Mouse (Mus musculus) kidney, embryonic 14.5 days (tissue): Measurements from ENCODE around the gene Rbpj. TPM values are rescaled to one million over a fixed set of nuclear protein-coding genes. Genes with fewer than 3 reads are reported as not detected.
"Not testable (repeated sequence)": the region's sequence is repeated elsewhere in the genome, so short reads cannot be mapped to it uniquely, and the experiment has no call there.

ENCODE experiments used
- ATAC-seq: fragments of 200-750 bp; cut with Nextera tagmentation; 2 replicates; pipeline ENCODE4 v1.8.0; 2017; ENCODE audit warnings: moderate number of reproducible peaks, mild to moderate bottlenecking, moderate TSS enrichment, moderate library complexity; ENCODE audit not compliant: low FRiP score, low TSS enrichment
- H3K27ac ChIP-seq: fragments of 300-500 bp; sonication (generic); 2 replicates; pipeline ENCODE4 v1.5.1; 2014; ENCODE audit warnings: low read depth, mild to moderate bottlenecking, low read length, moderate library complexity, mixed read lengths
- H3K27me3 ChIP-seq: fragments of 300-500 bp; sonication (generic); 2 replicates; pipeline ENCODE4 v1.6.1; 2014; ENCODE audit warnings: mild to moderate bottlenecking, low read length; ENCODE audit not compliant: control insufficient read depth, insufficient read depth
- H3K36me3 ChIP-seq: fragments of 300-500 bp; sonication (generic); 2 replicates; pipeline ENCODE4 v1.6.1; 2014; ENCODE audit warnings: low read length, mixed read lengths; ENCODE audit not compliant: control insufficient read depth, insufficient read depth
- H3K4me1 ChIP-seq: fragments of 300-500 bp; sonication (generic); 2 replicates; pipeline ENCODE4 v1.6.1; 2014; ENCODE audit warnings: low read length, mixed read lengths; ENCODE audit not compliant: control insufficient read depth, insufficient read depth
- H3K4me2 ChIP-seq: fragments of 300-500 bp; sonication (generic); replicated peaks from 2 replicates; pipeline ENCODE4 v1.6.1; 2014; ENCODE audit warnings: low read depth, mild to moderate bottlenecking, low read length
- H3K4me3 ChIP-seq: fragments of 300-500 bp; sonication (generic); 2 replicates; pipeline ENCODE4 v1.5.1; 2014; ENCODE audit warnings: mild to moderate bottlenecking, low read length
- H3K9ac ChIP-seq: fragments of 300-500 bp; sonication (generic); 2 replicates; pipeline ENCODE4 v1.6.1; 2014; ENCODE audit warnings: low read depth, mild to moderate bottlenecking, low read length, moderate library complexity
- H3K9me3 ChIP-seq: fragments of 300-500 bp; sonication (generic); 2 replicates; pipeline ENCODE4 v1.6.1; 2016; ENCODE audit warnings: low read length; ENCODE audit not compliant: control insufficient read depth
- WGBS: fragments of 180-500 bp; shearing (Covaris S2); extraction: QIAGEN DNeasy Blood & Tissue Kit; methylation state at CpG from one replicate; pipeline ENCODE4 v1.1.7; 2014; 5-methylcytosine and 5-hydroxymethylcytosine counted together
- polyA plus RNA-seq: library from polyadenylated mRNA; unstranded; fragments of >200 nt; fragmentation: Nextera tagmentation; extraction: Ambion mirVana; gene quantifications from 2 replicates; pipeline ENCODE4 v1.2.1, GENCODE M21; 2014

Gene Rbpj
- polyA plus RNA-seq, 1 experiment from 2014 or later, result 47.4 TPM

DNA sequence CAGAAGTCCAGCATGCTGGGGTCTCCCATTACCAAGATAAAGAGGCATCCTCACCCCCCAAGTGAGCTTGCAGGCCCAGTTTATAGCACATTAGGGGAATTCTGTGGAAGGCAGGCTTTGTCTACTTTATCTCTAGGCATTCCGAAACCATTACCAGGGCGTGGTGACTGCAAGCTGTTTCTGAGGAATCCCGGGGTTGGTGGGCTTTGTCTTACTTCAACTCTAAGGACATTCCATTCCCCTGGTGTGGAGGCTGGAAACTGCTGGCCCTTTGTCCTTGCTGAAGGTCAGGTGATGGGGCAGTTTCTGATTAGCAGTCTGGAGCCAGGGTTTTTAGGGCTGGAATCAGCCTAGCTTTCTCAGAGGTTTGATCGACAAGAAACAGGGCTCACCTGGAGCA lies 205.6 kb downstream of the Rbpj start:
- Histone ChIP-seq H3K36me3 (no peaks in the 10 kb centered on the region), H3K27ac (no peak overlapping the region), H3K9me3 (no peaks in the 10 kb centered on the region), H3K4me3 (no peak overlapping the region), H3K27me3 (no peaks in the 10 kb centered on the region), H3K4me1 (no peaks in the 10 kb centered on the region), H3K4me2 (no peak overlapping the region), H3K9ac (no peak overlapping the region)
- WGBS, result 84% methylated on average over 4 of the region's 4 CpGs
- no peak for ATAC-seq

DNA sequence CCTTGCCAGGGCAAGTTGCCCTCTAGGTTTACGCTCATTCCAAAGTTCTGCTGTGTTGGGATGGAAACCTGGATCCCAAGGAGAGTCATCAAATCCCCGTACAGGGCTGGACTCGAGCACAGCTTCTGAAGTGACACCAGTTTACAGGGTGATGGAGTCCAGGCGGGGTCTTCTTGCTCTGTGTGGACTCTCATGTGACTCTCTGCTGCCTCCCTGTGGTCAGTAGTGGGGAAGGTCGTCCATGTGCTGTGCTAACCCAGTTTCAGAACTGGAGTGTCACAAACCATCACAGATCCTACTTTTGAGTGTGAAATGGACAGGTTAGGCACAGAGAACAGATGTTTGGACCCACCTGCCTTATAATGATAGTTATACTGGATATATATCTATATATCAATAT lies 206.4 kb downstream of the Rbpj start:
- H3K4me3 ChIP-seq, result no peak overlapping the region
- no peaks in the 10 kb centered on the region for H3K4me1 ChIP-seq
- 19% methylated on average over 5 of the region's 5 CpGs for WGBS
- no peaks in the 10 kb centered on the region for H3K9me3 ChIP-seq
- H3K4me2 ChIP-seq, result no peak overlapping the region
- no peak overlapping the region for H3K27ac ChIP-seq
- no peaks in the 10 kb centered on the region for H3K27me3 ChIP-seq
- H3K36me3 ChIP-seq, result no peaks in the 10 kb centered on the region
- H3K9ac ChIP-seq, result no peak overlapping the region
- peak; percentile 87 for ATAC-seq

DNA sequence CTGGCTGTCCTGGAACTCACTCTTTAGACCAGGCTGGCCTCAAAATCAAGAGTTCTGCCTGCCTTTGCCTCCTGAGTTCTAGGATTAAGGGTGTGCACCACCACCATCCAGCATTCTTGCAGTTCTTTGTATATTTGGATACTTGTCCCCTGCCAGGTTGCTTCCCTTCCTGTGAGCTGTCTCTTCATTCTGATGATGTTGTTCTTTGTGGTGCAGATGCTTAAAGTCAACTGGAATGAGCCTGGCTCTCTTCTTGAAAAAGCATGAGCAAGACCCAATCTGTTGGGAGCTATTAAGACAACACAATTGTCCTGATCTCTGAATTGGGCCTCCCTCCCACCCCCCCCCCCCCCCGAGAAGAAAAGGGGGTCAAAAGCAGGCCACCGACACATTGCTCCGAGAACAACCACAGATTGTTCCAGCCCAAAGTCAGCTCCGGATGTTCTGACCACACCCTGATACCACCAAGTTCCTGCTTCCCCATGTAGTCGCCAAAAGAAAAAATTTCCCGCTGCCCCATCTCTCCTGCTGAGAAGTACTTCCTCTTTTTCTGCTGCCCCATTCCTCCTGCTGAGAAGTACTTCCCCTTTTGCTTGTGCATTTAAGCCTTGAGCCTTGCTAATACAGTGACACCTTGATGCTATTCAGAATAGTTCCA lies 207.7 kb downstream of the Rbpj start:
- not testable (repeated sequence) for ATAC-seq, H3K4me1 ChIP-seq, H3K4me3 ChIP-seq, H3K9ac ChIP-seq, H3K36me3 ChIP-seq, H3K9me3 ChIP-seq, H3K27me3 ChIP-seq, H3K27ac ChIP-seq, H3K4me2 ChIP-seq
- 93% methylated on average over 5 of the region's 6 CpGs for WGBS

DNA sequence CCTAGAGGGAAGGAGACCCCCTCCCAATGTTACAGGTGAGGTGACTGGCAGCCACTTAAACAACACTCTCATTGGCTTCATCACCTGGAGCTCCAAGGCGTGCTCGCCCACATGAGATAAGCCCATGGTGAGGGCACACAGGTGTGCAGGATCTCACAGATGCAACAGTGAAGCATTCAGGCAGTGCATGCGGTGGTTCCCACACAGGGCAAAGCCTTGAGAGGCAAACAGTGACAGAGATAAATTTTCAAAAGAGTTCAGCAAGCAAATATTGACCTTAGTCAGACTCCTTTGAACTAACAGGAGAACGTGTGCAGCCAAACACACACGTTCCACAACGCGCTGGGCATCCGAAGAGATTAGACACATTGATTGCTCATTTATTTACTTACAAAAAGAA lies 210.7 kb downstream of the Rbpj start:
- Histone ChIP-seq H3K27me3 (no peaks in the 10 kb centered on the region), H3K4me2 (no peak overlapping the region), H3K4me3 (no peak overlapping the region), H3K9ac (no peak overlapping the region), H3K9me3 (no peaks in the 10 kb centered on the region), H3K36me3 (no peaks in the 10 kb centered on the region), H3K27ac (no peak overlapping the region), H3K4me1 (no peaks in the 10 kb centered on the region)
- ATAC-seq, result no peak
- WGBS, result 80% methylated on average over 8 of the region's 8 CpGs

DNA sequence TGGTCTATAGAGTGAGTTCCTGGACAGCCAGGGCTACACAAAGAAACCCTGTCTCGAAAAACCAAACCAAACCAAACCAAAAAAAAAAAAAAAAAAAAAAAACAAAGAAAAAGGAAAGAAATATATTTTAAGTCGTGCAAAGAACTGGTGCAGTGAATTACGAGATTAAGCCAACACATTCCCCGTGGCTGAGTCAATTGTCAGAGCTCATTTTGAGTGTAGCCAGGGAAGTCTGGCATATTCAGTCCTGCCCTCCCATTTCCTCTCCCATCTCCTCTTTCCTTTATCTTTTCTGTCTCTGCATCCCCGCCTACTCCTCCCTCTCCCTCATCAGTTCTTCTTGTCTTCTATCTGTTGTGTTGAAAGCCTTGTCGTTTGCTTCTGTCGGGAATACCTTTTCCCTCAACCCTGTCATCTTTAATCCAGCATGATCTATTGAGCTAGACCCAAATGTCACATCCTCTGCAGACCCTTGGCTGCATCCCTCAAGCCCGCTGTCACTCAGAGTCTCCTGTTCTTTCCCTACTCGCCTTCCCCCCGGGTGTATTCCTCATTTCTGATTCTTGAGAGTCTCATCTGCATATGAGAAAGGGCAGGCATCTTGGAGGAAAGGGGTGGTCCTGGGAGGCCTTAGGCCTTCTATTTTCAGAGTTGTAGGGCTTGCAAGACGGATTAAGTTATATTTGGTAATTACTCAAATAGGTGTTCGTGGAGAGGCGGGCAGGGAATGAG lies 212.2 kb downstream of the Rbpj start:
- H3K4me1 ChIP-seq, result no peaks in the 10 kb centered on the region
- no peaks in the 10 kb centered on the region for H3K36me3 ChIP-seq
- no peak overlapping the region for H3K4me3 ChIP-seq
- ATAC-seq, result no peak
- H3K27me3 ChIP-seq, result no peaks in the 10 kb centered on the region
- H3K27ac ChIP-seq, result no peak overlapping the region
- no peak overlapping the region for H3K9ac ChIP-seq
- H3K4me2 ChIP-seq, result no peak overlapping the region
- WGBS, result 52% methylated on average over 13 of the region's 13 CpGs
- no peaks in the 10 kb centered on the region for H3K9me3 ChIP-seq

DNA sequence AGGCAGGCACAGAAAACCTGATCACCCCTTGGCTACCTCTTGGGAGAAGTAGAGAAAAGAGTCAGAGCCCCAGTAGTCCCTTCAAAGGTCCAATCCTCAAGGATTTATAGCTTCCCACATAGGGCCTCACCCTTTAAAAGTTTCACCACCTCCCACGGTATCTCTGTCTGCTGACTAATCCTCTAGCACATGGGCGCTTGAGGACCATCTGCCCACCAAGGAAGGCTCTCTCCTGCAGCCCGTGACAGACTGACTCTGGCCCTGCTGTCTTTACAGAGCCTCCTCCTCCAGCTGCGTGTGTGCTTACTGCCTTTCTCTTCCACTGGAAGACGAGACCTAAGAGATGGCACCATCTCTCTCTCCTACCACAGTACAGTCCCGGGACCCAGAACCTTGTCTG lies 213.7 kb downstream of the Rbpj start:
- H3K9me3 ChIP-seq, result no peaks in the 10 kb centered on the region
- H3K27me3 ChIP-seq, result no peaks in the 10 kb centered on the region
- H3K36me3 ChIP-seq, result no peaks in the 10 kb centered on the region
- no peak for ATAC-seq
- H3K9ac ChIP-seq, result no peak overlapping the region
- H3K4me1 ChIP-seq, result no peaks in the 10 kb centered on the region
- WGBS, result 38% methylated on average over 6 of the region's 6 CpGs
- H3K4me3 ChIP-seq, result no peak overlapping the region
- H3K4me2 ChIP-seq, result no peak overlapping the region
- no peak overlapping the region for H3K27ac ChIP-seq

DNA sequence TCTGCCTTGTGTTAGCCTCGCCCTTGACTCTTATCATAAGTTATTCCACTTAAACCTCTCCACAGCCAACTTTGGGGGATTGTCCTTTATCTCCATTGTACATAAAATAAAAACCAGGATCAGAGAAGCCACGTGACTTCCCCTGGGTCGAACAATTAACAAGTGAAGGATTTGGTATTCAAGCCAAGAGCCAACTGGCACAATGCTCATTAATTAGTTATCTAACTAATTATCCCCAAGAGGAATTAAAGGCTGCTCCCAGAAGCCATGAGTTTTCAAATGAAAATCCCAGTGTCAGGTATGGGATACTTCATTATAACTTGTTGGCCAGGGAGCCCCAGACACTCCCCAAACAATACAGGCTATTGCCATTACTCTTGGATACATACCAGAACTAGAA lies 218.0 kb downstream of the Rbpj start:
- Histone ChIP-seq H3K27ac (no peak overlapping the region), H3K4me3 (no peak overlapping the region), H3K4me1 (no peaks in the 10 kb centered on the region), H3K4me2 (no peak overlapping the region), H3K36me3 (no peaks in the 10 kb centered on the region), H3K27me3 (no peaks in the 10 kb centered on the region), H3K9ac (no peak overlapping the region), H3K9me3 (no peaks in the 10 kb centered on the region)
- no peak for ATAC-seq
- 79% methylated on average over 3 of the region's 3 CpGs for WGBS

DNA sequence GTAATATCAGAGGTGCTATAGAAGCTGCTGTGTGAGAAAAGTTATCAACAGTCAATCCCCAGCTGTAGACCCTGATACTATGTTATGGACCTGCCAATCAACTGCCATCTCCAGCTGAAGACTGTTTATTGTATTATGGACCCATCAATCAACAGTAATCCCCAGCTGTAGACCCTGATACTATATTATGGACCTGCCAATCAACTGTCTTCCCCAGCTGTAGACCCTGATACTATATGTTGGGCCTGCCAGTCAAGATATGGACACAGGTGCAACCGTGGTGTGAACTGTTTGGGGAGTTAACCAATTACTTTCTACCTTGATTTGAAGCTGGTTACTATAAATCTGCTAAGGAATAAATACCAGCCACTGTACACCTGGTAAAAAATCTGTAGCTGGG lies 218.5 kb downstream of the Rbpj start:
- Histone ChIP-seq H3K4me3 (no peak overlapping the region), H3K4me1 (no peaks in the 10 kb centered on the region), H3K27ac (no peak overlapping the region), H3K4me2 (no peak overlapping the region), H3K9ac (no peak overlapping the region), H3K9me3 (no peaks in the 10 kb centered on the region), H3K27me3 (no peaks in the 10 kb centered on the region), H3K36me3 (no peaks in the 10 kb centered on the region)
- WGBS, result 79% methylated on average over 1 of the region's 1 CpGs
- ATAC-seq, result no peak

DNA sequence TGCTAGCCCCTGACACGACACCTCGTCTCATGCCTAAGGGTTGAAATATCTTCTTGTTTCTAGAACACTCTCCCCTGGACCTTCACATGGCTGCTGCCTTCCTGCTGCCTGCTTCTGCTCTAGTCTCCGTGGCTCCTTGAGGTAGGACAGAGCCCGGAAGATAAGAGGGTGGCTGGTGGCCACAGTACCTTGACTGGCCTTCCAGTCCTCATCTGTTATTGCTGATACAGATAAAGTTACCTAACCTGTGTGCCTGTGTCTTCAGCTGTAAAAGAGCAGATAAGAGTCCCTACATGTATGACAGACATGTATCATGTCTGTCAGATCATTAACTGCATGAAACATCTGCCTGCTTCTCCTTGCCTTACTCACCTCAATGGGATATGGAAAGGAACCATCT lies 219.7 kb downstream of the Rbpj start:
- Histone ChIP-seq H3K4me1 (no peaks in the 10 kb centered on the region), H3K4me2 (no peak overlapping the region), H3K9me3 (no peaks in the 10 kb centered on the region), H3K9ac (no peak overlapping the region), H3K27ac (no peak overlapping the region), H3K4me3 (no peak overlapping the region), H3K27me3 (no peaks in the 10 kb centered on the region), H3K36me3 (no peaks in the 10 kb centered on the region)
- 69% methylated on average over 4 of the region's 4 CpGs for WGBS
- no peak for ATAC-seq
